Mouse (Mus musculus) limb, embryonic 12.5 days (tissue): ENCODE measurements around the gene Ngly1. TPM values are rescaled to one million over a fixed set of nuclear protein-coding genes. Genes with fewer than 3 reads are reported as not detected.

Experiments used
- ATAC-seq: fragments of 200-750 bp; cut with Nextera tagmentation; 2 replicates; pipeline ENCODE4 v1.8.0; 2017; ENCODE audit warnings: low read depth, moderate TSS enrichment; ENCODE audit not compliant: insufficient number of reproducible peaks, insufficient read depth, low FRiP score, low TSS enrichment
- H3K27ac ChIP-seq: fragments of 300-500 bp; sonication (generic); 2 replicates; pipeline ENCODE4 v1.5.1; 2016; ENCODE audit warnings: mild to moderate bottlenecking, moderate library complexity
- H3K27me3 ChIP-seq: fragments of 300-500 bp; sonication (generic); 2 replicates; pipeline ENCODE4 v1.6.1; 2016; ENCODE audit warnings: mild to moderate bottlenecking, moderate library complexity
- H3K36me3 ChIP-seq: fragments of 300-500 bp; sonication (generic); 2 replicates; pipeline ENCODE4 v1.6.1; 2016; ENCODE audit warnings: mild to moderate bottlenecking, moderate library complexity
- H3K4me1 ChIP-seq: fragments of 300-500 bp; sonication (generic); replicated peaks from 2 replicates; pipeline ENCODE4 v1.6.1; 2016
- H3K4me2 ChIP-seq: fragments of 300-500 bp; sonication (generic); 2 replicates; pipeline ENCODE4 v1.6.1; 2016; ENCODE audit warnings: mild to moderate bottlenecking, moderate library complexity
- H3K4me3 ChIP-seq: fragments of 300-500 bp; sonication (generic); replicated peaks from 2 replicates; pipeline ENCODE4 v1.5.1; 2016; ENCODE audit warnings: mild to moderate bottlenecking
- H3K9ac ChIP-seq: fragments of 300-500 bp; sonication (generic); replicated peaks from 2 replicates; pipeline ENCODE4 v1.6.1; 2016; ENCODE audit warnings: mild to moderate bottlenecking, moderate library complexity
- H3K9me3 ChIP-seq: fragments of 300-500 bp; sonication (generic); 2 replicates; pipeline ENCODE4 v1.6.1; 2016; ENCODE audit warnings: mild to moderate bottlenecking, moderate library complexity
- WGBS: fragments of 180-500 bp; shearing (Covaris S2); methylation state at CpG from one replicate; pipeline ENCODE4 v1.1.7; 2016; 5-methylcytosine and 5-hydroxymethylcytosine counted together
- polyA plus RNA-seq: library from polyadenylated mRNA; unstranded; fragments of >200 nt; fragmentation: Nextera tagmentation; extraction: Ambion mirVana; gene quantifications from 2 replicates; pipeline ENCODE4 v1.2.1, GENCODE M21; 2016

Ngly1 gene
- polyA plus RNA-seq, 1 experiment from 2014 or later: 33.8 TPM

DNA sequence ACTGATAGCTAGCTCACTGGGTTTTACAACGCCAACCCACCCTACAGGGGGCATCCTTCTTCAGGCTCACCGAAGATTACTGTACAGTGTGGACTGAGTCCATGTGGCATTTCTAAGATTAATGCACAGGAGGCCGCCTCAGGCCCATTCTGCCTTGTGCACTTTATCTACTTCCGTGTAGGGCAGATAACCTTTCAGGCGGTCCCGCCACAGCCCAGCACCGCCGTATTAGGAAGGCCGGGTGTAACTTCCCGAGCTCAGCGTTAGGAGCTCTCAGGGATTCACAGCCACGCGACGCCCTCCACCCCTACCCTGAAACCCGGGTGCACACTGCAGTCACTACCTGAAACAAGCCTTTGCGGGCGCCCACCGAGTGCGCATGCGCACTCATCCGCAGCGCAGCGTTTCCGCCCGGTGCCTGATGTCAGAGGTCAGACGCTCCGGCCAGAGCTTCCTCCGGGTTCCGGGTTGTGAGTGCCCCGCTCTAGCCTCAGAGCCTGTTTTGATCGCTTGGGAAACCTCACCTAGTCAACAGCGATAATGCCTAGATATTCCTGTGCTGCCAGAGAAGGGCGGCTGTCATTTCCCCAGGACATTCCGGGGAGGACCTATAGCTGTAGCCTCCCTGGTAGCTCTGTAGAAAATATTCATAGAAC, 6.0 kb upstream of the Ngly1 start:
- Histone ChIP-seq H3K9ac (peak overlapping the region; percentile 52), H3K9me3 (no peaks in the 10 kb centered on the region), H3K36me3 (0 out of 2 replicates have a peak, but pooled peaks cover 5% of the 10 kb centered on the region), H3K4me1 (no peaks in the 10 kb centered on the region; the same call in 1 of the 2 replicates), H3K27me3 (no peaks in the 10 kb centered on the region), H3K4me2 (peak overlapping the region; percentile 66), H3K4me3 (peak overlapping the region; percentile 49), H3K27ac (0 out of 2 replicates have a peak overlapping the region, but pooled peaks have one; percentile 59)
- 5% methylated on average over 34 of the region's 34 CpGs for WGBS
- ATAC-seq: peak; percentile 90

DNA sequence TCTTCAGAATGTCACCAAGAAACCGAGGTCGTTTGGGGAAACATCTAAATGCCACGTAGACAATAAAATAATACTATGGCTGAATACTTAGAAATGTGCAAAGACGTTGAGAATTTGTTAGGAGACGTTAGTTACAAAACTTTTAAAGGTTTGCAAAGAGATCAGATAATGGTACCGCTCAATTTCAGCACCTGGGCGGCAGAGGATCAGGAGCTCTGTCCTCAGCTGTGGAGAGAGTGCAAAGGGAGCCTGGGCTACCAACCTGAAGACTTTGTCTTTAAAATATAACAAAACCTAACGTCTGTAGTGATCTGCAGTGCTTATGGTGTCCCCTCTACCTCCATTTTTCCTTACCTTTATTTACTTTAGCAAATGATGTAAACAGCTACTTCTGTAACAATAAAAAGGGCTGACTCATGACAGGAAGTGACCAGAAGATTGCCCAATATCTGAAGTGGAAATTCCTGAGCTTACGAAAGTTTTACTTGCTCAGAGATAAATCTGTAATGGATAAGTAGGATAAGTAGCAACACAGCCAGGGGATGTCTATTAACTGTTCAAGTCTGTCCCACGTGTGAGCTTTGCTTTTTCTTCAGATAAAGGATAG, 5.4 kb upstream of the Ngly1 start:
- H3K36me3 ChIP-seq: 0 out of 2 replicates have a peak, but pooled peaks cover 5% of the 10 kb centered on the region
- H3K4me2 ChIP-seq: peak overlapping the region; percentile 66
- H3K9me3 ChIP-seq: no peaks in the 10 kb centered on the region
- peak overlapping the region; percentile 49 for H3K4me3 ChIP-seq
- 22% methylated on average over 10 of the region's 10 CpGs for WGBS
- 0 out of 2 replicates have a peak overlapping the region, but pooled peaks have one; percentile 59 for H3K27ac ChIP-seq
- H3K9ac ChIP-seq: peak overlapping the region; percentile 52
- no peaks in the 10 kb centered on the region for H3K27me3 ChIP-seq
- no peaks in the 10 kb centered on the region; the same call in 1 of the 2 replicates for H3K4me1 ChIP-seq
- ATAC-seq: no peak

GRCm38 (mm10) chr14:16244370-16244769, 4.7 kb upstream of the Ngly1 start:
- H3K27ac ChIP-seq: no peak overlapping the region
- no peaks in the 10 kb centered on the region for H3K27me3 ChIP-seq
- H3K9ac ChIP-seq: no peak overlapping the region
- no peak overlapping the region for H3K4me2 ChIP-seq
- no peak overlapping the region for H3K4me3 ChIP-seq
- no peaks in the 10 kb centered on the region for H3K9me3 ChIP-seq
- H3K36me3 ChIP-seq: 0 out of 2 replicates have a peak, but pooled peaks cover 5% of the 10 kb centered on the region
- no peak for ATAC-seq
- WGBS: 66% methylated on average over 2 of the region's 2 CpGs
- no peaks in the 10 kb centered on the region; the same call in 1 of the 2 replicates for H3K4me1 ChIP-seq

DNA sequence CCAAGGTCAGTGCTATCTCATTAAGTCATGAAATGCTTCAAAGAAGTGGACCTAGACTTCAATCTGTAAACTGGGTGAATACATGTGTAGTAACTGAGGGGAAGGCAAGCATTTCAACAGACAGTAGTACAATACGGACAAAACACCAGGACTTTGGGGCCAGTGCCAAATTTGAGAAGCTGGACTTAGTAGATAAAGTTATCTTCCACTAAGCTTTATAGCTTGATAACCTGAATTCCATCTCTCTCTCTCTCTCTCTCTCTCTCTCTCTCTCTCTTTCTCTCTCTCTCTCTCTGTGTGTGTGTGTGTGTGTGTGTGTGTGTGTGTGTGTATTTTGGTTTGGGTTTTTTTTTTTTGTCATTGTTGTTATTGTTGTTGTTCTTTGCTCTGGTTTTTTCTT, 4.0 kb upstream of the Ngly1 start:
- WGBS: 92% methylated on average over 1 of the region's 1 CpGs

GRCm38 (mm10) chr14:16246340-16246912, 2.7 kb upstream of the Ngly1 start:
- no peak overlapping the region for H3K4me3 ChIP-seq
- ATAC-seq: no peak
- WGBS: 71% methylated on average over 2 of the region's 2 CpGs
- H3K9ac ChIP-seq: no peak overlapping the region
- no peaks in the 10 kb centered on the region for H3K9me3 ChIP-seq
- H3K4me1 ChIP-seq: peaks cover 6% of the 10 kb centered on the region
- no peak overlapping the region for H3K27ac ChIP-seq
- H3K27me3 ChIP-seq: no peaks in the 10 kb centered on the region
- H3K4me2 ChIP-seq: no peak overlapping the region
- no peaks in the 10 kb centered on the region for H3K36me3 ChIP-seq

More for the DNA sequence above, 4.0 kb upstream of the Ngly1 start:
- no peak for ATAC-seq
- no peaks in the 10 kb centered on the region for H3K27me3 ChIP-seq
- H3K4me3 ChIP-seq: no peak overlapping the region
- H3K27ac ChIP-seq: no peak overlapping the region
- no peak overlapping the region for H3K9ac ChIP-seq
- no peak overlapping the region for H3K4me2 ChIP-seq
- no peaks in the 10 kb centered on the region for H3K9me3 ChIP-seq
- 0 out of 2 replicates have a peak, but pooled peaks cover 5% of the 10 kb centered on the region for H3K36me3 ChIP-seq
- H3K4me1 ChIP-seq: peaks cover 4% of the 10 kb centered on the region

- no peak for ATAC-seq
- Histone ChIP-seq H3K9ac (no peak overlapping the region), H3K36me3 (no peaks in the 10 kb centered on the region), H3K4me1 (peaks cover 6% of the 10 kb centered on the region), H3K27ac (no peak overlapping the region), H3K27me3 (no peaks in the 10 kb centered on the region), H3K4me2 (peak overlapping the region; percentile 77), H3K4me3 (no peak overlapping the region), H3K9me3 (no peaks in the 10 kb centered on the region)
- WGBS: 76% methylated on average over 3 of the region's 3 CpGs
Observed at GRCm38 (mm10) chr14:16248135-16248534, 945 bp upstream of the Ngly1 start.

DNA sequence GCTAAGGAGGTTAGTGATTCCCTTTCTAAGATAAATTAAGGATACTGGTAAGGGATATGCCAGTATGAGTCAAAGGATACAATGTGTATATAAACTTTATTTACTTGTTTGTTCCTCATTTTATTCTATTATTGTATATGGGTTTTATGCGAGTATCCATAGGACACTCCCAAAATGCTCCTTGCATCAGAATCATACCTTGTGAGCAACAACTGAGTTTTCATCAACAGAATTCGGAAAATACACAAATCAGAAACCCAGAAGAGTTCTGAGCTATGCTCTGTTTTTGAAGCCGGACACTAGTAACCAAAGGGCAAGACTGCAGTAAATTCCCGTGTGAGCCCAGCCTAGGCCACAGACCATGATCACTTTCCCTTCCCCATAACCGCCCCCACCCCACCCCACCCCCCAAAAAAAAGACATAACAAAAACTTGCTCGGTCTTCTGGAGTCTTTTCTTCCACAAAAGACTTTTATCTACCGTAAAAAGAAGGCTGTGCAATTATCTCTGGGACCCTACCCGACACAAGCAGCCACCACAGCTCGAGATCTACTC, 400 bp upstream of the Ngly1 start:
- H3K4me2 ChIP-seq: peak overlapping the region; percentile 77
- H3K4me3 ChIP-seq: peak overlapping the region; percentile 72
- peak; percentile 41 for ATAC-seq
- H3K9ac ChIP-seq: peak overlapping the region; percentile 89
- no peaks in the 10 kb centered on the region for H3K27me3 ChIP-seq
- H3K27ac ChIP-seq: peak overlapping the region; percentile 81
- WGBS: 18% methylated on average over 9 of the region's 9 CpGs
- H3K9me3 ChIP-seq: no peaks in the 10 kb centered on the region
- H3K4me1 ChIP-seq: peaks cover 6% of the 10 kb centered on the region
- no peaks in the 10 kb centered on the region for H3K36me3 ChIP-seq

GRCm38 (mm10) chr14:16250099-16250498, 1.0 kb downstream of the Ngly1 start:
- H3K9ac ChIP-seq: peak overlapping the region; percentile 89; the same call in 1 of the 2 replicates
- peak overlapping the region; percentile 77 for H3K4me2 ChIP-seq
- H3K4me3 ChIP-seq: peak overlapping the region; percentile 72
- 75% methylated on average over 3 of the region's 3 CpGs for whole genome bisulfite sequencing
- no peak for ATAC-seq
- no peaks in the 10 kb centered on the region for H3K27me3 ChIP-seq
- H3K9me3 ChIP-seq: no peaks in the 10 kb centered on the region
- peaks cover 8% of the 10 kb centered on the region for H3K36me3 ChIP-seq
- peaks cover 6% of the 10 kb centered on the region for H3K4me1 ChIP-seq
- no peak overlapping the region for H3K27ac ChIP-seq

DNA sequence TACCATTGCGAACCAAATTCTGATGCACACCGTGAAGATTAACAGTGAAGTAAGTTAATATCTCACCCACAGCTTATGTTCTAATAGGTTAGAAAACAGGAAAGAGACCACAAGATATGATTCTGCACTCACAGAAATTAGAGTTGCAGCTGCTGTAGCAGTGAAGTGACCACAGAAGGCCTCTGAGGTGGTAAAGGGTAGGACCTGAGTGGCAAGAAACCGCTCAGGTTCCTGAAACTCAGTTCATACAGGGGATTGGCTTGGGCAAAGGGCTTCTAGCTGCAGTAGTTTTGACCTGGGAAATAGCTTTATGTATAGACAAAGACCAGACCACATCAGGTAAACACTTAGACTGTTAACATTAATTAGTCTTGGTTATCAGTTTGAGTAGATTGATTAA, 6.7 kb downstream of the Ngly1 start:
- no peaks in the 10 kb centered on the region for H3K27me3 ChIP-seq
- no peak for ATAC-seq
- no peak overlapping the region for H3K4me3 ChIP-seq
- 92% methylated on average over 3 of the region's 3 CpGs for WGBS
- no peak overlapping the region for H3K27ac ChIP-seq
- no peaks in the 10 kb centered on the region for H3K4me1 ChIP-seq
- no peak overlapping the region for H3K9ac ChIP-seq
- no peak overlapping the region for H3K4me2 ChIP-seq
- peaks cover 31% of the 10 kb centered on the region for H3K36me3 ChIP-seq
- no peaks in the 10 kb centered on the region for H3K9me3 ChIP-seq

DNA sequence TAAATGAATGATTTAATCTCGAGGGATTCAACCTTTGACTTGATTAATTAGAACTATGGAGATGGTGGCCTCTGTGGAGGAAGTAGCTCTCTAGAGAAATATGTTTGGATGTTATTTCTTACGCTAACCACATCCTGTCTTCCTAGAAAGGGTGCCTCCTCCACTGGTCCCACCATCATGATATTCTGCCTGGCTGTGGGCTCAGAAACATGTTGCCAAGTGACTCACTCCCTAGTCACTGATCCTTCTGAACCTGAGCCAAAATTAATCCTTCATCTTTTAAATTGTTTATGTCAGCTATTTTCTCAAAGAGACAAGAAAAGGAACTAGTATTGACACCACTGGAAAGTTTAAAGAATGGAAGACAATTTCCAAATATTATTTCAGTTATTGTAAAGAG, 7.1 kb downstream of the Ngly1 start:
- no peaks in the 10 kb centered on the region for H3K27me3 ChIP-seq
- no peak overlapping the region for H3K9ac ChIP-seq
- H3K36me3 ChIP-seq: peaks cover 33% of the 10 kb centered on the region
- no peak overlapping the region for H3K27ac ChIP-seq
- H3K4me2 ChIP-seq: no peak overlapping the region
- 87% methylated on average over 2 of the region's 2 CpGs for WGBS
- ATAC-seq: no peak
- H3K9me3 ChIP-seq: no peaks in the 10 kb centered on the region
- no peak overlapping the region for H3K4me3 ChIP-seq
- no peaks in the 10 kb centered on the region for H3K4me1 ChIP-seq

- Histone ChIP-seq H3K9ac (no peak overlapping the region), H3K4me3 (no peak overlapping the region), H3K4me2 (no peak overlapping the region), H3K27me3 (no peaks in the 10 kb centered on the region), H3K36me3 (peaks cover 27% of the 10 kb centered on the region), H3K27ac (no peak overlapping the region), H3K9me3 (no peaks in the 10 kb centered on the region), H3K4me1 (no peaks in the 10 kb centered on the region)
- WGBS: 86% methylated on average over 6 of the region's 6 CpGs
- ATAC-seq: no peak
Observed at GRCm38 (mm10) chr14:16260541-16260940, 11.5 kb downstream of the Ngly1 start.
